Mouse (Mus musculus): ENCODE measurements around the gene Olfr1188. TPM values are rescaled to one million over a fixed set of nuclear protein-coding genes. Genes with fewer than 3 reads are reported as not detected.
"Not testable (repeated sequence)": the region's sequence is repeated elsewhere in the genome, so short reads cannot be mapped to it uniquely, and the experiment has no call there.

Gene Olfr1188
- polyA plus RNA-seq (2016; fragmentation: Nextera tagmentation; extraction: Ambion mirVana) = not detected in 2 replicates

DNA sequence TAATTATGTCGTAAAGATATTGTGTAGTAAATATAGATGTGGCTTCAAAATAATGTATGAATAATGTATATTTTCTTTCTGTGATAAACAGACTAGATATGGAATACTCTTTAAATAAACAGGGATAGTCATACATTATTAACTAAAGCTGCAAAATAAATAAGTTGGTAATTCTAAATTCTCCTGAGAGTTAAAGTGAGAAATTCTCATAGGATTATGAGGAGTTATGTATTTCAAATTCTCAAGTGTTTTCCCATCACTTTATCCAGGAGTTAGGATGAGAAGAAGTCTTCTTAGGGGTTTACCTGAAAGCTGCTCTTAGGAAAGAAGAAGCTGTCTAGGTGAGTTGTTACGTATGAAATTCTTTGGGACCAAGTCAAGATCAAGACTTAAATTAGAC is at the start of gene Olfr1188:
TSS of gene Olfr1188 (plus strand) at position 301 of the 400 bp plus-strand sequence.
- no peaks in the 10 kb centered on the region for H3K4me1 ChIP-seq
- H3K36me3 ChIP-seq = no peaks in the 10 kb centered on the region
- no peak within 1 kb of the TSS for H3K27ac ChIP-seq
- no peak for DNase-seq (ENCODE audit: low spot score)
- H3K9me3 ChIP-seq = no peaks in the 10 kb centered on the region
- WGBS = 84% methylated on average over 2 of the region's 2 CpGs
- no peaks in the 10 kb centered on the region for H3K27me3 ChIP-seq (ENCODE audit: insufficient read depth, poor library complexity, severe bottlenecking)
- H3K4me3 ChIP-seq = no peak within 1 kb of the TSS

DNA sequence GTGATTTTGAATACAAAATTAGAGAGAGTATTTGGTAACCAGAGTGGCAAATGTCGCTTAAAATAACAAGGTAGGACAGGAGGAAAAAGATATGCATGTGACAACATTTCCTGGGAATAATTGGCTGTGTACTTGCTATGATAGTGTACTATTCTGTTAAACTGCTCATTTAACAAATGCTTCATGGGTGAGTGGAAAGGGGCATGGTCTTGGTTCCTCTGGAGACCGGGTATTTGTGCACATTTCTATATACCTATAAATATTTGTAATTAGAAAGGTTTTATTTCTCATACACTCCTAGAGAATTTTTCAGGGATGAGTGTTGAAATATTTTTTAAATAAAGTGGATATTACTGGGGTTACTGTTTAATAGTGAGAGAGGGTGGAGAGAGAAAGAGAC is 38.5 kb upstream of the Olfr1188 start, which contains the start of gene Olfr1186:
TSS of gene Olfr1186 (plus strand) at position 301 of the 400 bp plus-strand sequence.
- H3K9me3 ChIP-seq = no peaks in the 10 kb centered on the region
- H3K27me3 ChIP-seq (ENCODE audit: insufficient read depth, poor library complexity, severe bottlenecking) = no peaks in the 10 kb centered on the region

DNA sequence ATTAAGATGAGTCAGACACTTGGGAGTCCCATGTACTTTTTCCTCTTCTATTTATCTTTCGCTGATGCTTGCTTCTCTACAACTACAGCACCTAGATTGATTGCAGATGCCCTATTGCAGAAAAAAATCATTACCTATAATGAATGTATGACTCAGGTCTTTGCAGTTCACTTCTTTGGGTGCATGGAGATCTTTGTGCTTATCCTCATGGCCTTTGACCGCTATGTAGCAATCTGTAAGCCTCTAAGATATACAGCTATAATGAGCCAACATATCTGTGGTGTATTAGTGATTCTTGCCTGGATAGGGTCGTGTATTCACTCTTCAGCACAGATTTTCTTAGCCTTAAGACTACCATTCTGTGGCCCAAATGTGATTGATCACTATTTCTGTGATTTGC is 31.0 kb upstream of the Olfr1188 start:
- Histone ChIP-seq H3K9me3 (no peaks in the 10 kb centered on the region), H3K27me3 (ENCODE audit: insufficient read depth, poor library complexity, severe bottlenecking) (no peaks in the 10 kb centered on the region), H3K27ac (no peak overlapping the region), H3K4me3 (no peak overlapping the region), H3K4me1 (no peaks in the 10 kb centered on the region), H3K36me3 (no peaks in the 10 kb centered on the region)
- WGBS = 70% methylated on average over 3 of the region's 3 CpGs
- no peak for DNase-seq (ENCODE audit: low spot score)

More for the DNA sequence above, 38.5 kb upstream of the Olfr1188 start, which contains the start of gene Olfr1186:
- Histone ChIP-seq H3K36me3 (no peaks in the 10 kb centered on the region), H3K27ac (no peak within 1 kb of the TSS), H3K4me3 (no peak within 1 kb of the TSS), H3K4me1 (no peaks in the 10 kb centered on the region)
- DNase-seq (ENCODE audit: low spot score) = no peak
- 69% methylated on average over 2 of the region's 2 CpGs for WGBS

DNA sequence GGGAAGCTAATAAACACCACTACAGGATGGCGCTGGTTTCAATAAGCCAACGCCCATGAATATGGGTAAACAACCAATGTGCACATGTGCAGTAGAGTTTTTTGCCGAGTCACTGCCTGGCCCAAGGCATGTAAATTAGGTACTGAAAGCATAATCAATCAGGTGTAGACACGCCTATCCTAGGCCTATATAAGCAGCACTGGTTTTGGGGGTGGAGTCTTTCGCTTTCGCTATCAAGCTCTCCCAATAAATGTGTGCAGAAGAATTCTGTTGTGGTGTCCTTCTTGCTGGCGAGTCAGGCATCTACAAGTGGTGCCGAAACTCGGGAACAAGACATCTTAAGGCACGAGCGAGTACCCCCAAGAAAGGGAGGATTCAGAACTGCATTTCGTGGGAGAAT is 16.0 kb downstream of the Olfr1188 start:
- not testable (repeated sequence) for H3K4me1 ChIP-seq; H3K27ac ChIP-seq; H3K27me3 ChIP-seq (ENCODE audit: insufficient read depth, poor library complexity, severe bottlenecking); DNase-seq (ENCODE audit: low spot score); H3K36me3 ChIP-seq; H3K9me3 ChIP-seq; H3K4me3 ChIP-seq
- WGBS = 84% methylated on average over 12 of the region's 12 CpGs

DNA sequence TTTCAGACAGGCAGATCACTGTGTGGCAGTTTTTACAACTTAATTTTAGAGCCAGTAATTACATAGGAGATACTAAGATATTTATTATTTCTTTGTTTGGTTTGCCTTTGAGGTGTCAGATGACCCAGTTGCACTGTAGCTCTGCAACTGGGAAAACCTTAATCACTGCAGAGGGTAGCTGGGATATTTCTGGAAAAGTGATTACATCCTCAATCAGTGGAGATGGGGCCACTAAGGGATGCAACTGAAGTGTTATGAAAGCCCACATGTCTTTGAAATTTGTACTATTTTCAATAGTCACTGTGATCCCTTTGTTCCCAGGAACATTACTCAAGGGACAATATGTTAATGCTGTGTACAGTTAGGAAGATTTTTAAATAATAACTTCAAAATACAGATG is 29.4 kb downstream of the Olfr1188 start, which contains the start of gene Olfr1189:
TSS of gene Olfr1189 (plus strand) at position 301 of the 400 bp plus-strand sequence.
- no peaks in the 10 kb centered on the region for H3K27me3 ChIP-seq (ENCODE audit: insufficient read depth, poor library complexity, severe bottlenecking)
- no peak for DNase-seq (ENCODE audit: low spot score)
- H3K27ac ChIP-seq = no peak within 1 kb of the TSS
- no peaks in the 10 kb centered on the region for H3K36me3 ChIP-seq
- no peaks in the 10 kb centered on the region for H3K4me1 ChIP-seq
- no peaks in the 10 kb centered on the region for H3K9me3 ChIP-seq
- no peak within 1 kb of the TSS for H3K4me3 ChIP-seq

Other genes starting within 250 kb of the Olfr1188 start
- not detected in 2 replicates for gene Olfr1174-ps, start 241.8 kb upstream of the Olfr1188 start, polyA plus RNA-seq (2016; fragmentation: Nextera tagmentation; extraction: Ambion mirVana)
- gene Olfr1175-ps, start 229.7 kb upstream of the Olfr1188 start, polyA plus RNA-seq (2016; fragmentation: Nextera tagmentation; extraction: Ambion mirVana) = not detected in 2 replicates
- gene Olfr1176, start 220.2 kb upstream of the Olfr1188 start, polyA plus RNA-seq (2016; fragmentation: Nextera tagmentation; extraction: Ambion mirVana) = not detected in 2 replicates
- gene Olfr1177-ps, start 210.4 kb upstream of the Olfr1188 start, polyA plus RNA-seq (2016; fragmentation: Nextera tagmentation; extraction: Ambion mirVana) = not detected in 2 replicates
- gene Olfr1178, start 169.9 kb upstream of the Olfr1188 start, polyA plus RNA-seq (2016; fragmentation: Nextera tagmentation; extraction: Ambion mirVana) = not detected in 2 replicates
- gene Olfr1179, start 150.5 kb upstream of the Olfr1188 start, polyA plus RNA-seq (2016; fragmentation: Nextera tagmentation; extraction: Ambion mirVana) = not detected in 2 replicates
- not detected in 2 replicates for gene Olfr1180, start 137.8 kb upstream of the Olfr1188 start, polyA plus RNA-seq (2016; fragmentation: Nextera tagmentation; extraction: Ambion mirVana)
- not detected in 2 replicates for gene Olfr1181, start 130.8 kb upstream of the Olfr1188 start, polyA plus RNA-seq (2016; fragmentation: Nextera tagmentation; extraction: Ambion mirVana)
- not detected in 2 replicates for gene Gm13757, start 107.8 kb upstream of the Olfr1188 start, polyA plus RNA-seq (2016; fragmentation: Nextera tagmentation; extraction: Ambion mirVana)
- gene Olfr1183, start 102.1 kb upstream of the Olfr1188 start, polyA plus RNA-seq (2016; fragmentation: Nextera tagmentation; extraction: Ambion mirVana) = not detected in 2 replicates
- not detected in 2 replicates for gene Olfr1184, start 73.3 kb upstream of the Olfr1188 start, polyA plus RNA-seq (2016; fragmentation: Nextera tagmentation; extraction: Ambion mirVana)
- not detected in 2 replicates for gene Olfr1185-ps1, start 63.6 kb upstream of the Olfr1188 start, polyA plus RNA-seq (2016; fragmentation: Nextera tagmentation; extraction: Ambion mirVana)
- gene Olfr1186, start 38.4 kb upstream of the Olfr1188 start, polyA plus RNA-seq (2016; fragmentation: Nextera tagmentation; extraction: Ambion mirVana) = not detected in 2 replicates
- gene Olfr1189, start 29.5 kb downstream of the Olfr1188 start, polyA plus RNA-seq (2016; fragmentation: Nextera tagmentation; extraction: Ambion mirVana) = not detected in 2 replicates
- not detected in 2 replicates for gene Olfr1191-ps1, start 83.6 kb downstream of the Olfr1188 start, polyA plus RNA-seq (2016; fragmentation: Nextera tagmentation; extraction: Ambion mirVana)
- not detected in 2 replicates for gene Olfr1192-ps1, start 91.6 kb downstream of the Olfr1188 start, polyA plus RNA-seq (2016; fragmentation: Nextera tagmentation; extraction: Ambion mirVana)
- gene Olfr1193, start 118.7 kb downstream of the Olfr1188 start, polyA plus RNA-seq (2016; fragmentation: Nextera tagmentation; extraction: Ambion mirVana) = not detected in 2 replicates
- gene Olfr1195, start 132.3 kb downstream of the Olfr1188 start, polyA plus RNA-seq (2016; fragmentation: Nextera tagmentation; extraction: Ambion mirVana) = not detected in 2 replicates
- gene Olfr1196, start 147.7 kb downstream of the Olfr1188 start, polyA plus RNA-seq (2016; fragmentation: Nextera tagmentation; extraction: Ambion mirVana) = not detected in 2 replicates
- gene Olfr1197, start 175.4 kb downstream of the Olfr1188 start, polyA plus RNA-seq (2016; fragmentation: Nextera tagmentation; extraction: Ambion mirVana) = not detected in 2 replicates
- gene Olfr1198, start 194.4 kb downstream of the Olfr1188 start, polyA plus RNA-seq (2016; fragmentation: Nextera tagmentation; extraction: Ambion mirVana) = not detected in 2 replicates
- not detected in 2 replicates for gene Olfr1199, start 203.5 kb downstream of the Olfr1188 start, polyA plus RNA-seq (2016; fragmentation: Nextera tagmentation; extraction: Ambion mirVana)
- not detected in 2 replicates for gene Olfr1200, start 213.6 kb downstream of the Olfr1188 start, polyA plus RNA-seq (2016; fragmentation: Nextera tagmentation; extraction: Ambion mirVana)
- gene Olfr1201, start 236.1 kb downstream of the Olfr1188 start, polyA plus RNA-seq (2016; fragmentation: Nextera tagmentation; extraction: Ambion mirVana) = not detected in 2 replicates

Measured in heart, embryonic 10.5 days (tissue).